Mouse (Mus musculus) testis, postnatal 14 days (tissue): ENCODE data around the gene Strc.
A peak's percentile ranks its signal among the peaks of the same experiment; 100 is the strongest.

Source experiments
- DNase-seq: peaks from one replicate; pipeline ENCODE4 v3.0.0; 2021; ENCODE audit warnings: low spot score

Strc gene

DNA sequence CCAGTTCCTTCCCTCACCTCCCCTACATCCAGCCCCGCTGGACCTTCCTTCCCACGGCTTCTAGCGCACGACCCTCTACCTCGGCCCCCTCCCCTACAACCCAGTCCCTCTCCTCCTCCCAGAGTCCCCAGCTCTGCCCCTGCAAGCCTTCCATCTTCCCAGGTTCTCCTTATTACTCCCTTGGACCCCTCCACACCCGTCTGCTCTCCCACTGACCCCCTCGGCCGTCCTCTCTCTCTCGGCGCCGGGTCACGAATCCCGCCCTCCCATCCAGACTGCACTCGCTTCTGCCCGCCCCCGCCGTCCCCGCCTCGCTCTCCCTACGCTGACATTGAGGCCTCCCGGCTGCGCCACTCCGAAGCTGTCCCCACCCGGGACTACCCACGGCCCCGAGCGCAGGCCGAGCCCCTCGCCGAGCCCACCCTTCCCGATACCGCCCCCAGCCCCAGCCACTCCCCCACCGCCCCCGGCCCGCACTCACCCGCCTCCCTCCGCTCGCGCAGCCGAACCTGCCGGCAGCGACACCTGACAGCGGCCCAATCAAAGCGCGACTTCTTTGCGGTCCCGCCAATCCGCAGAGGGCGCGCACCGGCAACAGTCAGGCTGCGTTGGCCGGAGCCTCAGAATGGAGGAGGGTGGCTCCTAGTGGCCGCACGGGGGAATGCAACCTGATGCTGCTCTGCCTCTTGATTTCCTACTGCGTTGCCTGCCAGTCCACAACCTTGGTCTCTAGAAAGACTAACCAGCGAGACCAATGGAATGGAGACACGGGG, 32.0 kb downstream of the Strc start, which contains the start of gene Ppip5k1:
Gene Ppip5k1, minus strand, starts transcription at position 577 of the 773 bp plus-strand sequence.
- DNase-seq = peak; percentile 98

- DNase-seq = no peak
Observed at GRCm38 (mm10) chr2:121354378-121354777, 32.6 kb downstream of the Strc start.

DNA sequence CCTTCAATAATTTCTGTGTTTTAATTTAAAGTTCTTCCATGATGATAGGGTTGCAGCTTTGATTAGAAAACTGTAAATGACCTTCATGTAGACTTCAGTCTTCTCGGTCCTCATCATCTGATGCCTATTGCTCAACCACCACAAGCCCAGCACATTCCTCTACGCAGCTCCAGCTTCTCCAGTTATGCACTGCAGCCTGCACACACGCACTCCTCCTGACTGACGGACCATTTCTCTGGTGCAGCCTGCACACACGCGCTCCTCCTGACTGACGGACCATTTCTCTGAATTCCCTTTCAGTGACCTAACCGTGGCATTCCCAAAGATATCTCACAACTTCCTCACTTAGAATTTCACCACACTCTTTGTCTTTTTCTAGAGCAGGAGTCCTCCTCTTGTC, 33.8 kb downstream of the Strc start:
- DNase-seq = no peak

- no peak for DNase-seq
Observed at GRCm38 (mm10) chr2:121339057-121339456, 47.9 kb downstream of the Strc start.

DNA sequence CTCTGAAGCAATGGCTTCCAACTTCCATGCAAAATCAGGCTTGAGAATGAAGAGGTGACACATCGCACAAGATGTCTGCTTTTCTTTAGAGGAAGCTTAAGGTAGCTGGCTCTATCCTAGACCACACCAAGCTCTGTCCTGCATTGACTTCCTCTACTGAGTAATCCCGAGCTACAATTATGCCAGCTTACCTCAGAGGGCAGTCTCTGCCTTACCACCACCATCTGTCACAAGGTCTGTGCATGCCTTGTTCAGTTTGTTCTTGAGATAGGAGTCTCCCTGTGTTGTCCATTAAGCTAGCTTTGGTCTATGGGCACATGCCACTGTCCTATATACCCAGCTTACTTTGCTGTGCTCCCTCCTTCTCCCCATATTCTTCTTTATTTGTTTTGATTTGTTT, 57.5 kb downstream of the Strc start:
- DNase-seq = no peak

DNA sequence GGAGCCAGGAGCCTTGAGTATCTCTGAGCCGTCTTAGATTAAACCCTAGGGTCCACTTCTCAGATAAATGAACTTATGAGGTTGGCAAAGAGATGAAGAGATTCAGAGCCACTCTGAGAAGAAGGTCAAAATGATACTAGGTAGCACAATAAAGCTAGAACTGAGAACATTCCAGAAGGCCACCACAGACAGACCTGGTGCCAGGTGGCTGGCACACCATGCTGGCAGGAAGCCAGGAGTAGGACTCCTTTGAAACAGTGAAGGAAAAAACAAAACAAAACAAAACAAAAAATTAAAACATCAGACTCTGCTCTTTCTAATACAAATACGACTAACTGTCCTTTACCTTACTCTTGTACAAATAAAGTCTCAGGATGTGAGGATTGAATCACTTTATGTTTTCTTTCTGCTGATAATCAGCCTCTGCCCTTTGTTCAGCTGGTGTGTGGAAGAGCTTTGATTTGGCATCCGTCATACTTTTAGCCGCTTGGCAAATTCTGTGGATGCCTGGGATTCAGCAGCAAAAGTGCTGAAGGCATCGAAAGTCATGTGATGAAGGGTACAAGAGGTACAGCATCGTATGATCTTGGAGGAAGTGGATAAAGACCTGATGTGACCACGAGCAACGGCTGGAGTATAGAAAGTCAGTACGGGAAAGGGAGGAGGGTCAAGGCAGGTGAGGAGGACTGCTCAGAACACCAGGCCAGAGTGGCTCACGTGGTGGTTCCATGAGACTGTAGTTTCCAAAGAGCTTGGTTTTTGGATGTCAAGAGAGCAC, 63.1 kb downstream of the Strc start:
- DNase-seq = no peak

- DNase-seq = no peak
Observed at GRCm38 (mm10) chr2:121323041-121323440, 63.9 kb downstream of the Strc start.

- DNase-seq = no peak
Observed at GRCm38 (mm10) chr2:121316278-121316677, 70.7 kb downstream of the Strc start.
